Mouse (Mus musculus) MEL (cell line): Measurements from ENCODE around the gene Ddx18.

Experiments used
- CTCF ChIP-seq, 3 experiments: IDR thresholded peaks in 2 of 3; conservative IDR thresholded peaks in 1 of 3; 2 replicates each; pipeline ENCODE4 v1.5.1; 2011 to 2012; ENCODE audit warnings: low read length in 3 of 3, low read depth in 2 of 3, mild to moderate bottlenecking in 2 of 3, improper control_type of control experiment in 1 of 3, inconsistent platforms in 1 of 3, mixed read lengths in 1 of 3, moderate library complexity in 1 of 3; ENCODE audit not compliant: control insufficient read depth in 1 of 3, insufficient read depth in 1 of 3, poor library complexity in 1 of 3, severe bottlenecking in 1 of 3
- E2F4 ChIP-seq: IDR thresholded peaks from 2 replicates; pipeline ENCODE4 v1.6.1; 2011; ENCODE audit warnings: low read depth, low read length, improper control_type of control experiment, borderline replicate concordance
- EP300 ChIP-seq, 2 experiments: IDR thresholded peaks; 2 replicates each; pipeline ENCODE4 v1.6.1; 2011; ENCODE audit warnings: improper control_type of control experiment in 2 of 2, low read length in 2 of 2, low read depth in 1 of 2, mild to moderate bottlenecking in 1 of 2
- ETS1 ChIP-seq: IDR thresholded peaks from 2 replicates; pipeline ENCODE4 v1.6.1; 2012; ENCODE audit warnings: low read depth, mild to moderate bottlenecking, inconsistent platforms, low read length, improper control_type of control experiment, moderate library complexity
- MAFK ChIP-seq: IDR thresholded peaks from 2 replicates; pipeline ENCODE4 v1.6.1; 2011; ENCODE audit warnings: low read depth, mild to moderate bottlenecking, low read length, improper control_type of control experiment, borderline replicate concordance
- MXI1 ChIP-seq: IDR thresholded peaks from 2 replicates; pipeline ENCODE4 v1.6.1; 2011; ENCODE audit warnings: mild to moderate bottlenecking, low read depth, low read length, improper control_type of control experiment
- POLR2A ChIP-seq, 2 experiments: IDR thresholded peaks; 2 replicates each; pipeline ENCODE4 v1.6.1; 2011 to 2012; ENCODE audit warnings: low read length in 2 of 2, mild to moderate bottlenecking in 2 of 2, control low read depth in 1 of 2, improper control_type of control experiment in 1 of 2, low read depth in 1 of 2, moderate library complexity in 1 of 2; ENCODE audit not compliant: control insufficient read depth in 1 of 2, insufficient read depth in 1 of 2, poor library complexity in 1 of 2
- POLR2AphosphoS5 ChIP-seq: IDR thresholded peaks from 2 replicates; pipeline ENCODE4 v1.6.1; 2012; ENCODE audit warnings: low read depth, borderline replicate concordance, mild to moderate bottlenecking, inconsistent platforms, low read length, moderate library complexity, mixed read lengths
- RAD21 ChIP-seq: IDR thresholded peaks from 2 replicates; pipeline ENCODE4 v1.6.1; 2011; ENCODE audit warnings: mild to moderate bottlenecking, low read depth, low read length, improper control_type of control experiment
- ZMIZ1 ChIP-seq: IDR thresholded peaks from 2 replicates; pipeline ENCODE4 v1.6.1; 2012; ENCODE audit warnings: low read depth, mild to moderate bottlenecking, inconsistent platforms, low read length, improper control_type of control experiment, moderate library complexity

DNA sequence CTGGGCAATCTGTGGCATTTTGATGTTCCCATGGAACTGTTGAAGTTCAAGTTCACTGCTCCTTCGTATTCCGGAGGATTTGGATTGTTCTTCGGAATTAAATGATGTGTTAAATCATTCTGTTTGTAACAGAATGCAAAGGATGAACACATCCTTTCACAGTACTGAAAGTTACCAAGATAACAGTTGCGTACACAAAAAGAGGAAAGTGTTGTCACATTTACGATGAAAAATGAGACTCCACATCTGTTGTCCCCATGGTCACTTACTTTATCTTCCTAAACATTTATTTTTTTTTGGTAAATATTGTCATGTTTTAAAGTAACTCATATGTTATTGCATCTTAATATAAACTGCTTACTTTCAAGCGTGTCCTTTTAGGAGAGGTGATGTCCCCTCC, 17.0 kb upstream of the Ddx18 start:
- no peak for TF ChIP-seq CTCF (IDR thresholded peaks at IDR 0.05 in 2 of 3, conservative IDR thresholded peaks at IDR 0.05 in 1 of 3; ENCODE audit: control insufficient read depth in 1 of 3, insufficient read depth in 1 of 3, low read depth in 2 of 3, low read length in 3 of 3, poor library complexity in 1 of 3, severe bottlenecking in 1 of 3)
- no peak for TF ChIP-seq ZMIZ1
- no peak for TF ChIP-seq POLR2A (IDR thresholded peaks at IDR 0.05; ENCODE audit: control insufficient read depth in 1 of 2, insufficient read depth in 1 of 2, low read depth in 1 of 2, low read length in 2 of 2, poor library complexity in 1 of 2)
- no peak for TF ChIP-seq ETS1
- TF ChIP-seq RAD21, result no peak
- no peak for TF ChIP-seq E2F4
- TF ChIP-seq POLR2AphosphoS5, result no peak
- TF ChIP-seq MAFK, result no peak
- no peak for TF ChIP-seq MXI1
- TF ChIP-seq EP300 (IDR thresholded peaks at IDR 0.05; ENCODE audit: low read depth in 1 of 2, low read length in 2 of 2), result no peak
